Mouse (Mus musculus) ES-E14 (cell line): Measurements from ENCODE around the gene Nppb. TPM values are rescaled to one million over a fixed set of nuclear protein-coding genes. Genes with fewer than 3 reads are reported as not detected.

Experiments
- DNase-seq: peaks from one replicate; pipeline ENCODE4 v3.0.0-alpha.2; 2013; ENCODE audit warnings: low read depth, low spot score
- H3K27ac ChIP-seq: 2 replicates; pipeline ENCODE4 v1.5.1; 2012; ENCODE audit warnings: low read depth, mild to moderate bottlenecking, low read length, moderate library complexity, mixed read lengths; ENCODE audit not compliant: poor library complexity, insufficient read depth, severe bottlenecking
- H3K36me3 ChIP-seq: 2 replicates; pipeline ENCODE4 v1.6.1; 2012; ENCODE audit warnings: mild to moderate bottlenecking, low read length, moderate library complexity, mixed read lengths; ENCODE audit not compliant: control insufficient read depth, poor library complexity, insufficient read depth, severe bottlenecking
- H3K4me1 ChIP-seq, 2 experiments: fragments of 150-350 bp in 1 of 2; sonication (generic) in 1 of 2; 2 replicates each; pipeline ENCODE4 v1.6.1; 2012; ENCODE audit warnings: low read length in 2 of 2, mild to moderate bottlenecking in 1 of 2, mixed read lengths in 1 of 2; ENCODE audit not compliant: control insufficient read depth in 2 of 2, insufficient read depth in 2 of 2, poor library complexity in 1 of 2
- H3K4me3 ChIP-seq, 2 experiments: fragments of 150-350 bp in 1 of 2; sonication (generic) in 1 of 2; 2 replicates each; pipeline ENCODE4 v1.5.1; 2012; ENCODE audit warnings: low read length in 2 of 2, low read depth in 1 of 2, mild to moderate bottlenecking in 1 of 2, mixed read lengths in 1 of 2; ENCODE audit not compliant: insufficient read depth in 1 of 2, poor library complexity in 1 of 2, severe bottlenecking in 1 of 2
- H3K9ac ChIP-seq: 2 replicates; pipeline ENCODE4 v1.6.1; 2012; ENCODE audit warnings: low read depth, mild to moderate bottlenecking, low read length, mixed read lengths; ENCODE audit not compliant: poor library complexity, insufficient read depth, severe bottlenecking
- H3K9me3 ChIP-seq: fragments of 150-350 bp; sonication (generic); 2 replicates; pipeline ENCODE4 v1.6.1; 2012; ENCODE audit warnings: low read depth, mild to moderate bottlenecking, low read length; ENCODE audit not compliant: control insufficient read depth, insufficient read depth
- CHD2 ChIP-seq: IDR thresholded peaks from 2 replicates; pipeline ENCODE4 v1.6.1; 2014; ENCODE audit warnings: mild to moderate bottlenecking, low read depth, low read length, inconsistent platforms
- HCFC1 ChIP-seq: IDR thresholded peaks from 2 replicates; pipeline ENCODE4 v1.6.1; 2012; ENCODE audit warnings: low read length, inconsistent platforms, borderline replicate concordance; ENCODE audit not compliant: insufficient read depth
- MAFK ChIP-seq: IDR thresholded peaks from 2 replicates; pipeline ENCODE4 v1.6.1; 2014; ENCODE audit warnings: mild to moderate bottlenecking, low read depth, low read length, inconsistent platforms; ENCODE audit not compliant: insufficient read depth
- ZC3H11A ChIP-seq: IDR thresholded peaks from 2 replicates; pipeline ENCODE4 v1.6.1; 2012; ENCODE audit warnings: low read depth, mild to moderate bottlenecking, inconsistent platforms, low read length, borderline replicate concordance
- ZNF384 ChIP-seq: IDR thresholded peaks from 2 replicates; pipeline ENCODE4 v1.6.1; 2012; ENCODE audit warnings: low read depth, low read length, inconsistent platforms
- in situ Hi-C, 2 experiments: fragments of 600-800 bp; cut with MboI; formaldehyde crosslinking; loops; one replicate each; pipeline ENCODE4 v1.15.1; 2025; ENCODE audit warnings: low sequenced_read_pairs in 2 of 2, inconsistent platforms in 1 of 2; ENCODE audit not compliant: unreplicated experiment in 2 of 2
- total RNA-seq: library from RNA; depleted of rRNA; stranded (reverse); fragments of 300-350 nt; gene quantifications from 2 replicates; pipeline ENCODE4 v1.2.3, GENCODE M21; 2012

Nppb gene
- total RNA-seq, 1 experiment = 3.8 TPM

DNA sequence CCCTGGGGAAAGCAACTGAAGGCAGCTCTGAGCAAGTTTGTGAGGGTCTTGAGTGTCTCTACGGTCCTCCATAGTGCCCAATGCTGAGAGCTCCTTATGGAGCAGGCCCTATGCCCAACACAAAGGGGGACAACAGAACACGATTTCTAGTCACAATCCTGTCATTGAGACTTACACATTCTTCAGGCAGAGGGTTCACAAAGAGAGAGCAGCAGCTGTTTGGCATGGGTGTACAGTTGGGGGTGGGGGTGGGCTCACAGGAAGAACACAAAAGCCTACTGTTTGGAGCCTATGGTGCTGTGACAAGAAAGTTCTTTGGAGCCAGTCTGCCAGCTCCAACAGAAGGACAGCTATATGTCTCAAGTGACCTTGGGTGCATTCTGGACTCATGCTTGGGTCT, 32.8 kb downstream of the Nppb start:
- Histone ChIP-seq H3K4me1 (no peaks in the 10 kb centered on the region), H3K9me3 (no peaks in the 10 kb centered on the region), H3K36me3 (peaks cover 77% of the 10 kb centered on the region), H3K9ac (no peak overlapping the region), H3K4me3 (no peak overlapping the region), H3K27ac (no peak overlapping the region)
- in situ Hi-C loops = no loop called here
- TF ChIP-seq MAFK (no peak), ZC3H11A (no peak), HCFC1 (no peak), ZNF384 (no peak), CHD2 (no peak)
- DNase-seq = no peak

DNA sequence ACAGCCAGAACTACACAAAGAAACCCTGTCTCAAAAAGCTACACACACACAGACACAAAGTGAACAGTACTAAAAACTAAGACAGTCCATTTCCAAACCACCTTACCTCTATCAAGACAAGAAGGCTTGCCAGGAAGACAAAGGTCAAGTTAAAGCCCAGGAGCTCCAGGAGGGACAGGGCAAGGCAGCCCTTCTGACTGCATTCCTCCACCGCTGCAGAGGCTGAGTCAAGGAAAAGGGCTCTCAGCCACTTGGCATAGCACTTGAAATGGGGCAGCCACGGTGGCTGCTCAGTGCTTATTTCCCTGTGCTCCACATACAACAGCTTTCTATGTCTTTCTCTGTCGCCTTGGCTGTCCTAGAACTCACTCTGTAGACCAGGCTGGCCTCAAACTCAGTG, 38.4 kb downstream of the Nppb start:
- DNase-seq = no peak
- no peak for TF ChIP-seq ZNF384
- no peak for TF ChIP-seq MAFK
- no peak for TF ChIP-seq ZC3H11A
- no peak for TF ChIP-seq HCFC1
- no peak for TF ChIP-seq CHD2
- no peaks in the 10 kb centered on the region for H3K9me3 ChIP-seq
- H3K4me3 ChIP-seq = no peak overlapping the region
- no peaks in the 10 kb centered on the region for H3K4me1 ChIP-seq
- H3K9ac ChIP-seq = no peak overlapping the region
- in situ Hi-C loops = no loop called here
- H3K27ac ChIP-seq = no peak overlapping the region
- H3K36me3 ChIP-seq = peaks cover 68% of the 10 kb centered on the region

DNA sequence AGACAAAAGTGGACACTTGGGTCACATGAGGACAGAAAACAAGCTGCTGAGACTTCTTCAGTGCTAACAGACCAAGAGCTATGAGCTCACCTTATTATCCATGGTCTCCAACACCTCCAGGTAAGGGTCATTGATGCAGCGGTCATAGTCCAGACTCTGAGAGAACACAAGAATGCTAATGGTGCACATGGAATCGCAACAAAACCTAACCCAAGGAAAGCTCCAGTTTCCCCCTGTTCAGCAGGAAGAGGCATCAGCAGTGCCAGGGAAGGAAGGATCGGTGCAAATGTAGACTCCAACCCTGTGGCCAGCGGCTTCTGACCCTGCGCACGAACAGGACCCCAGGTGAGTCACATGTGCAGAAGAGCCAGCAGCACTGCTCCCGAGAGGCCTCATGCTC, 43.7 kb downstream of the Nppb start:
- H3K4me1 ChIP-seq = peaks cover 0 to 5% of the 10 kb centered on the region in 2 experiments; a peak in 1 of 4 replicates
- DNase-seq = no peak
- no peaks in the 10 kb centered on the region for H3K9me3 ChIP-seq
- no peak for TF ChIP-seq ZNF384
- no peak for TF ChIP-seq CHD2
- no peak for TF ChIP-seq HCFC1
- TF ChIP-seq ZC3H11A = no peak
- TF ChIP-seq MAFK = no peak
- no peak overlapping the region for H3K9ac ChIP-seq
- H3K4me3 ChIP-seq = no peak overlapping the region
- in situ Hi-C loops = no loop called here
- no peak overlapping the region for H3K27ac ChIP-seq
- H3K36me3 ChIP-seq = peaks cover 43% of the 10 kb centered on the region

DNA sequence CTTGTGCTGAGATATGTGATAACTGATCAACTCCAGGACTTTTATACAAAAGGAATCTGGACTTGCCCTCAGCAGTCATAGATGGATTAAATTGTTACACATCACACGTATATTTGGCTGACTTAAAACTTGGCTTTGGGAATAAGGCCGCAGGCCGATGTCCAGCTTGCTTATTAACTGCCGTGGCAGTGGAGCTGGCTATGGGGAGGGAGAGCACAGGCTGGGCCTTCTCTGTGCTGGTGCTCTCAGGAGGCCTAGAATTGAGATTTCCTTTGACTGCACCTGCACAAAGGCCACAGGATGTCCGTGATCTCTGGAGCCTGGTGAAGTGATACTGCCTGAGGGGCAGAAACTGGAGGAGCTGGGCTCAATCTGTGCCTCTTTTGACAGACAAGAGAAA, 44.9 kb downstream of the Nppb start:
- no peak for TF ChIP-seq ZNF384
- no peak for TF ChIP-seq ZC3H11A
- TF ChIP-seq HCFC1 = no peak
- H3K36me3 ChIP-seq = peaks cover 32% of the 10 kb centered on the region
- in situ Hi-C loops = no loop called here
- H3K9ac ChIP-seq = no peak overlapping the region
- DNase-seq = no peak
- peaks cover 5 to 7% of the 10 kb centered on the region in 2 experiments; a peak in 3 of 4 replicates for H3K4me1 ChIP-seq
- H3K9me3 ChIP-seq = no peaks in the 10 kb centered on the region
- H3K27ac ChIP-seq = no peak overlapping the region
- no peak overlapping the region for H3K4me3 ChIP-seq

DNA sequence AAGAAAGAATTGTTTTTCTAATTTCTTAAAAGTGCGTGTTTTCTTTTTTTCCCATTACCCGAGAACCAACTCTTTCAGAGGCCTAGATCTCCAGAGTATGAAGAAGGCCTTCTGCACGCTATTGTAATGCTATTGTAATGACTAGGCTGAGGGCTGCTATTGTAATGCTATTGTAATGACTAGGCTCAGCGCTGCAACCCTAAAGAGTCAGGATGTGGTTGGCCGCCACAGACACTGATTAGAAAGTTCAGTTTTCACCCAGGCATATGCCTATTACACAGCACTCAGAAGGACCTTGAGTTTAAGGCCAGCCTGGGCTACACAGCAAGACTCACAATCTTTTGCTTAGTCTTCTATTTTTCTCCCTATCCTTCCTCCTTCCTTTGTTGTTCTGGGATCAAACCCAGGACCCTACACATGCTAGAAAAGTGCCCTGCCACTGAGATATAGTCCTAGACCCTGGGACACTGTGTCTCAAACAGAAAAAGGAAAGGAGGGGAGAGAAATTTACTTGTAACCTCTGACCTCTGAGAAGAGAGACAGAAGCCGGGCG, 48.3 kb downstream of the Nppb start:
- peak overlapping the region; percentile 96; the same call in 1 of the 2 replicates for H3K27ac ChIP-seq

More for the DNA sequence above, 48.3 kb downstream of the Nppb start:
- H3K4me3 ChIP-seq = no peak overlapping the region
- no peak overlapping the region for H3K9ac ChIP-seq
- peaks cover 9 to 10% of the 10 kb centered on the region in 2 experiments; a peak in 3 of 4 replicates for H3K4me1 ChIP-seq
- DNase-seq = no peak
- in situ Hi-C loops = no loop called here
- H3K36me3 ChIP-seq = peaks cover 13% of the 10 kb centered on the region
- TF ChIP-seq ZNF384 (no peak), CHD2 (no peak), MAFK (no peak), HCFC1 (no peak), ZC3H11A (no peak)
- H3K9me3 ChIP-seq = no peaks in the 10 kb centered on the region
